Mouse (Mus musculus): ENCODE data around the gene Sctr.

DNA sequence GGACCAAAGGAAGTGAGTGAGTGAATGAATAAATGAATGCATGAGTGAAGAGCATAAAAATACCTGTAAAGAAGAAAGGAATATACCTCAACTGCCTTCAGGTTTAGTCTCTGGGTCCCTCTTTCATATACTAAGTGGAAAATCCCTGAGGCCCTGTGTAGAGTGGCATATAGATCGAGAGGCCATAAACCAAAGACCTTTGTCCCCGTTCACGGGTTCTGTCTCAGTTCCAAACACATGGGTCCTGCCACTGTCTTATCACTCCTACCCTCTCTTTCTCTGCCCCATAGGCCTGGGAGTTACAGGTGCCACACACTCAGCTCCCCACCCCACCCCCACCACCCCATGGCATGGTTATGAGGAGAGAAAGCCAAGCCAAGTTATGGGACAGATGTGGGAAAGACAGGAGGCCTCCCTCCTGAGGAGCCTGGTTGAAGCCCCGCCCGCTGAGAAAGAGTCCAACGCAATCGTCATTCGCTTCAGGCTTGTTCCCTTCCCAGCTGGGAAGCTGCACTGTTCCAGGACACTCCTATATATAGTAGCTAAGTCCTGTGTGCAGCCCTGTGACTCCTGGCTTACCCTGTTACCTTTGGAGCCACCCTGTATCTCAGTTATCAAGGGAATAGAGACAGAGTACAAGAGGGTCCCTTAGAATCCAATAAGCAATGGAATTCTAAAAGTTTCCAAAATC is 84.3 kb downstream of the Sctr start:
- TF ChIP-seq POLR2A (IDR thresholded peaks at IDR 0.05; ENCODE audit: extremely low read depth, insufficient read depth, low read length) (no peak), CTCF (IDR thresholded peaks at IDR 0.05; ENCODE audit: low read depth, low read length) (no peak)
